Mouse (Mus musculus) gonadal fat pad, adult 2 months (tissue): ENCODE data around the gene Gsc. TPM values are rescaled to one million over a fixed set of nuclear protein-coding genes. Genes with fewer than 3 reads are reported as not detected.

Experiments used
- DNase-seq: peaks from one replicate; pipeline ENCODE4 v3.0.0-alpha.2; 2012; ENCODE audit warnings: low read depth
- polyA plus RNA-seq: library from polyadenylated mRNA; depleted of rRNA; stranded (reverse); fragments of >200 nt; gene quantifications from 2 replicates; pipeline ENCODE4 v1.2.3, GENCODE M21; 2012; rRNA removed

Gene Gsc
- 0.24 and 0.25 TPM in 2 replicates for polyA plus RNA-seq

DNA sequence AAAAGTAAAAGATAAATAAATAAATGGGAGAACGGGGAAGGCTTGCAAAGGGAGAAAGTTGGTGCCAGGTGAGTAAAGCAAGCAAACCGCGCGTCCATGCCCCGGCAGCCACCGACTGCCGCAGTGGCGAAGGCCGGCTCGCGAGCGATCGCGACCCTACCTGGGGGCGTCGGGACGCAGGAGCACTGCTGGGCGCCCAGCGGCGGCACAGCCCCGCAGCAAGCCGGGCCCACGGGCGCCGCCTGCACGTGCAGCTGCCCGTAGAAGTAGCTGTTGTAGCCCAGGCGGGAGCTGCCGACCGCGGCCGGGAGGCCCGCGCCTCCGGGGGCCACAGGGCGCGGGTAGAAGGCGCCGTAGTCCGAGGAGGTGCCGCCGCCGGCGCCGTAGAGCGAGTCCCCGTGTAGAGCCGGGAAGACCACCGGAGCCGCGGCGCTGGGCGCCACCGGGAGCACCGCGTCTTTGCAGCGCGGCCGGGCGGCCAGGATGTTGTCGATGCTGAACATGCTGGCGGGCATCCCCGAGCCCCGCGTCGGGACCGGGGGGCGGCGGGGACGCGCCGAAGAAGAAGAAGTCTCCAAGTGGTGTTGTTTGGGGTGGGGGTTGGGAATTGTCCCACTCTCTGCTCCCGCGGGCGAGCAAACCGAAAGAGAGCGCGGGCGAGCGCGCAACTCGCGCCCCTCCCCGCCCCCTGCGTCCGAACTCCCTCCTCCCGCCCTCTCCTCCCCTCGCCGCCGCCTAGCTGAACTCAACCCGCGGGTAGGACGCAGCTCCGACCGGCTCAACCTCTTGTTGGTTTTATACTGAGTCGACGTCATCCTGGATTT lies at the start of gene Gsc:
Gene Gsc (minus strand): TSS at position 730 of the 824 bp plus-strand sequence.
- DNase-seq: no peak

DNA sequence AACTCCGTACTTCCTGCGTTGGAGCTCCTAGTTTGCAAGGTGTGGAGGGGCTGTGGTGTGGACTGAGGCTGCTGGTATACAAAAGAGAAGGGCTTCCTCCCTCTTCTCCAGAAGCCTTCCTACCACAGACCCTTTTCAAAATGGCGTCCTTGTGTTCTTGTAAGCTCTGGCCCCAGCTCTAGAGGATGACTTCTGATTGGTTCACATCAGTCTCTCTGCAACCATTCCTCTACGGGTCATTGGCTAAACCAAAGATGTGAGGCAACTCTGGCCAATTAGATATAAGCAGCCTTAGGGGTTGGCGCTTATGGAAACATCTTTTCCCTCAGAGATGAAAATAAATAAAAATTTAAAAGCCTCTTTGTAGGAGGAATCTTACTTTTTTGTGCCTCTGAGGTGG lies 46.6 kb upstream of the Gsc start:
- no peak for DNase-seq

DNA sequence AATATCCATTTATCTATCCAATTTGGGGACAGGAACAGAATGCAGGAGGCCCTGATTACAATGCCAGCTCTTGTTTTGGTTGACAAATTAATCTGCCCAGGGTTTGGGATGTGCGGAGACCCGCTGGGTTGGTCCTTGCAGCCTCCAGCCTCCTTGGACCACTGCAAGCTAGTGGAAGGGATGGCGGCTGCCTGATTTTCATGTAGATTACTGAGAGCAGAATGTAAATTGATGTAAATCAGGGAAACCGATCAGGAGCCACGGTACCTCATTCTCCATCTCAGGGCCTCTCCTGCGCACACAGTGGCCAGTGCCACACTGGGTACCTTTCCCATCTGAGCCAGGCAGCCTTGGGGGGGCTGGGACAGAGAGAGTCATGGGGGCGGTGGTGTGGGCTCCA lies 34.8 kb upstream of the Gsc start:
- DNase-seq: no peak

DNA sequence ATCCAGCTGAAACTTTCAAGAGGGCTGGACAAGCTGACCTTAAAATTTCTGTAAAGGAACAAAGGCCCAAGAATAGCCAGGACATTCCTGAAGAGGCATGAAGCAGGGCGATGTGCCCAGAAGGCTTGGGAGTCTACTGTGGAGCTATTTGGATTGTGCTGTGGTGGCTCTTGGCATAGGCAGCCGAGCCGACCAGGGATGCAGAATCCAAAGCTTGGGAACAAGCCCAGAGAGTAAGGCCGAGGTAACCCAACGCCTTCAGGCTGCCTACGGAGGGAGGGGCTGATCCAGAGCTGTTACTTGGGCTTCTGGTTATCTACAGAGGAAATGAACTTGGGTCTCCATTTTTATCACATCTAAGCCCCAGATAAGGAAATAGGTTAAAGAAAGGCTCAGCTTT lies 18.9 kb upstream of the Gsc start:
- DNase-seq: no peak

DNA sequence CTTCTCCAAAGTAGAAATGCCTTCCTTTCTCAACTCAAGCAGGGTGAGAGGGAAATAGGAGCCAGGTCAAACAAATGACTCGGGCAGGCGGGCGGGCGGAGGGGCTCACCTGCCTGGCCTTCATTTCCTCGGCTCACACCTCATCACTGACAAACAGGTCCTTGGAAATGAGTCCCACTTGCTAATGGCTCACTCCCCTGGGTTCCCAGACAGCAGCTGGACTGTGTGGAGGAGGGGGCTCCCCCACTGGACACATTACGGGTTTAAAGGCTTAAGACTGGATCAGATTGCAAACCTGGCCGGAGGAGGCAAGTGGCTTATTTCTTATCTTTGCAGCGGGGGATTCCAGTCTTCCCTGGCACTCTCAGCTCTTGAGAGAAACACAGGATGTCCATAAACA lies 13.1 kb upstream of the Gsc start:
- DNase-seq: no peak

DNA sequence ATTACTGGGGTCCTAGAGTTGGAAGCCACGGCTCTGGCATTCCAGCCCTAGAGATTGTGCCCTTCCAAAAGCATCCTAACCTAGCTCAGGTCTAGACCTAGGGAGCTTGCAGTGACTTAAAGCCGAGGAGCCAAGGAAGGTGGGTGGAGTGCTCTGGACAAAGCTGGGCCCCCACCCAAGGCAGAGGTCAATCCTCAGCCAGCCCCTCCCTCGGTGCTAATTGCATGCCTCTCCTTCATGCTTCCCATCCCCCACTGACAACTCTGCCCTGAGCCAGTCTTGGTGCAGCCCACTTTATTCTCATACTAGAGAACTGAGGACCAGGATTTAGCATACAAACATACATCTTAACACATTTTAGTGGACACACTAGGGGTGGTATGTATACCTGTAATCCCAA lies 12.0 kb upstream of the Gsc start:
- no peak for DNase-seq

DNA sequence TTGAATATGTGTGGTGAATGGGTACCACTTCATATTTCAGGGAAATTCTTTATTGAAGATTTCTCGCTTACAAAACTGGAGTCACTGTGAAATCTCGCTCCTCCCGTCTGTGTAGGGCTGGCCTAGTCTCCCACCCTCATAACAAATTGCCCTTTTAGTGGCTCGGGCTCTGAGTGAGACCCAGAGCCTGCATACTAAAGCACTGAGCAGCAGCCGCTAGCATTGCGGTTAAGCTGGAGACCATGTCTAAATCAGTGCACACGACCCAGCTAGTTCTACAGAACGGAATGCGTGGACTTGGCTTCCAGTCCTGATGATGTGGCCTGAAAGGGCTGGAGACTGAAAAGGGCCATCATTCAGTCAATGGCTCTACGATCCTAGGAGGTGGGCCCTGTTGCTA lies 7.9 kb upstream of the Gsc start:
- no peak for DNase-seq

DNA sequence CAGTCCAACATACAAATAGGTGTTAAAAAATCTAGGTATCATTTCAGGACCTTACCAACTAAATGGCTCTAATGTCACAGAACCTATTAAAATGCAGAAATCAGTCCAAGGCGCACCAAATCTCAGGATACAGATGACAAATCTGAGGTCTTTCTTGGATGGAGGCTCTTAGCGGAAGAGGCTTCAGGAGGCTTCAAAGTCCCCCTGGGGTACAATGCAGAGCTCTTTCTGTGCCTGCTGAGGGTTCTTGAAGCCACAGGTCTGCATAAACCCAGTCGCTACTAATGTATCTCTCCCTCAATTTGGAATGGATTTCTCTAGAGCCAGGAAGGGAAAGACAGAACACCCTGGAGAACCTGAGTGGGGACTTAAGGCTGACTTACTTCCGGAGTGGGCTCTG lies 5.1 kb upstream of the Gsc start:
- DNase-seq: no peak

DNA sequence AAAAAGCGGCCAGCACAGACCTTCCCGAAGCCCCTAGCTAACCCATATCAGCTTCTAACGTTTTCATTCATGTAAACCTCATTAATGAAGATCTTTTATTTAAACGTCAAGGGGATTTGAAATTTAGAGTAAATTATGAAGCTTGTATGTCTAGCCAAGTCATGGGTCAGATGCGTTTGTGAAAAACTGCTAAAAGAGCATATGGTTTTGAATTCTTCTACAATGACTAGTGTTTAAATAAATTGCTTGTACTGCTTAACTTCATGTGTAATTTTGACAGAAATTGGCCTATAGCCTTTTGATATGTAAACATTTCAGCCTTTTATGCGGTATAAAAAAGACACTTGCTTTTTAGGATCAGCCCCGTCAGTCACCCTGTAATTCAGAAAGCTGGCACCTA lies 4.4 kb upstream of the Gsc start:
- DNase-seq: no peak

DNA sequence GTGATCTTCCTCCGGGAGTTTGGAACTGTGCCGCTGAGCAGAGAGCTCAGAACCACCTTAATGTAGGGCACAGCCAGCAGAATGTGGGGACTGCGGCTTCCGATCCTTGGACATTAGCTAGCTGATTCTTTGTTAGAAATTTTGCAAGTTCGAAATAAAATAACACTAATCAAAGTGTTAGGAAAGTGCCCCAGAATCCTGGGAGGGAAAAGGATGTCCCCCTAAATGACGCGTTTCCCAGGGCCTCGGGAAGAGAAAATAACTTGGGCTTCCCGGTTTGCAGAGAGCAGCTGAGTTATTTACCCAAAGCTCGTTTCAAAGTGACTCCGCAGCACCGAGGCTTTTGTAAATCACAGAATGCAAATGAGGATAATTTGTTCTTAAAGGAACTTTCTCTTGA lies 3.9 kb upstream of the Gsc start:
- DNase-seq: no peak

DNA sequence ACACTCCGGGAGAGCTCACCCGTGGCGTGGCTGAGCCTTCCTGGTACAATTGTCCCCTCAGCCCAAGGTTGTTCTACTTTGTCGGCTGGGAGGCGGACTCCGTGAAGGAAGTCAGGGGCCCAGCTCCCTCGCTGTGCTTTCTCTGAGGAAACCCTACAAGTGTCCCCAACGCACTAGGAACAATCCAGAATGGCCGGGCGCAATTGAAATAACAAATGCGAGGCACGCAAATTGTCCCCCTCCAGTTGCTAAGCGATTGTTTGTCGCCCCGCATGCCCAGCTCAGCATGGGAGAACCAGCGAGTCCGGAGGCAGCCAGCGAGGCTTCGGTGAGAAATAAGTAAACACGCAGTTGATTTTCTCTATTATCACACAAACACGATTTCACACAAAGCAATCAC lies 2.8 kb upstream of the Gsc start:
- no peak for DNase-seq

DNA sequence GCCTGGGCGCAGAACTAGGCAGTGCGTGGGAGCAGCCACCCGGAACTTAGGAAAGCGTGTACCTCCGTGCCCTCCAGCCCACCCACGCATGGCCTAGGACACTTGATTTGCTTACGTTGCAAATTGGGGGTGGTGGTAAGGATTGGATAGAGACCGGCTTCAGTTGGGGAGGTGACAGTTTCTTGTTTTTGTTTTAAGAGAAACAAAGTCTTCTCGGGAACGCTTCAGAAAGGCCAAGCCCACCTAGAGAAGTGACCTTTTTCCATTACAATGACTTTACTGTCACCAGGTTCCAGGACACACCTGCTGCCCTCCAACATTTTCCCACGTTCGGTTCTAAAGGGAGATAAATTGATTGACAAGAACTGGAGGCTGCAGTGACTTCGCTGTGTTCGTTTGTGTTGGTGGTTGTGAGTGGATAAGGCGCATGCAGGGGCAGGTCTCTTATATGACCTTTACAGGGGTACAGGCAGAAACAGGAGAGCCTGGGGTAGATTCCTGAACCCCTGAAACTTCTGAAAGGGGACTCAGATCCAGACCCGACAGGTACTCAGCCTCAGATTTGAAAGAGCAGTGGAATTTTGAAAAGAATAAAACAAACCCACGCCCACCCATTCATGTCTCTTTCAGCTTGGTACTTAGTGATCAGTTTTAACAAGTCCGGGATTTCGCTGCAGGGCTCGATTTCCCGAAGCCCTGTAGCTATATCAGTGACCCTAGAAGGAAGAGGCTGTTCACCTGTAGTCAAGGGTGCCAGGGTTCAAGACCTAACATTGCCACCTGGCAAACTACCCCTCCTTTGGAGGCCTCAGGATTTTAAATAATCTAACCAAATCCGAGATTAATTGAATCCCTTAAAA lies 2.0 kb upstream of the Gsc start:
- DNase-seq: no peak

DNA sequence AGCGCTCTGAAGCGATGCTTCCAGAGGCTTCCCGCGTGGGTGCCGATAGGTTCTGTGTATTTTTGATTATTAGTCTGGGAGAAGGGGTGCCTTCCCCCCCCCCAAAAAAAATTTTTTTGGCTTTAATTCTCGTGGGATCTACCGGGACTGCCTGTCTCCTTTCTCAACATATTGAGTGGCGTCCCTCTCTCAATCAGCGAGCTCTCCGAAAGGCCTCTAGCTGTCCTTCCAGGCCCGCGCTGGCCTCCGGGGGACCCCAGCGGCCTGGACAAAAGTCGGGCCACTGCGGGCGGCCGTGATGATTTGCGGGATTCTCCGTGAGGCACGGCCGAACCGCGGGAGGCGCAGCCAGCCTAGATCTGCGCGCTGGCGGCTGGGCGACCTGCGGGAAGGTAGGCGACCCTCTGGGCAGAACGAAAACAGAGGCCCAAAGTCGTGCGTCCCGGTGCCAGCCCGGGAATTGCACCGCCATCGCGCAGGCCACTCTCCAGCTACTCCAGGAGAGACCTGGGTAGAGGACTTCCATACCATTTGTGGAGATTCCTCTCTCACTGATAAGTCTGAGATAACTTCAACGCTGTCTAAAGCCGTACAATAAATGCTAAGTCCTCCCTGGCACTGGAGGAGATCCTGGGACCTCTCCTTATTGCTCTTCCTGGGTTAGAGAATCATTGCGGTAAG lies 1.2 kb upstream of the Gsc start:
- no peak for DNase-seq

DNA sequence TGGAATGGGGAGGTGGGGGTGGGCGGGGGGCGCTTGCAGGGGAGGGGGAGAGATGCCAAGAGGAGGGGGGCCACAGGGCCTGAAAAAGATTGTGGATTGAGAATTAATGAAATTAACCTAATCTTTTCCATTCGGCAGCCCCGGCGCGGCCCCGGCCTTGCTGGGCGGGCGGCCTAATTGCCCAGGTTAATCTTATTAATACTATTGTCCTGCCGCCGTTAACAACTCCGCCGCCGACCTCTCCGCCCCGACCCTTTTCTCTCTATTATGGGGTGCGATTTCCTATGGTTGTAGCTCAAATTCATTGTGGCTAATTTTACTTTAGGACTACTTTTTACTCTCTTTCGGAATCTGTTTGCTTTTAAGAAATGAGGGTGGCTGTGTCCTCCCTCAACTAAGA lies 362 bp upstream of the Gsc start:
- DNase-seq: no peak

DNA sequence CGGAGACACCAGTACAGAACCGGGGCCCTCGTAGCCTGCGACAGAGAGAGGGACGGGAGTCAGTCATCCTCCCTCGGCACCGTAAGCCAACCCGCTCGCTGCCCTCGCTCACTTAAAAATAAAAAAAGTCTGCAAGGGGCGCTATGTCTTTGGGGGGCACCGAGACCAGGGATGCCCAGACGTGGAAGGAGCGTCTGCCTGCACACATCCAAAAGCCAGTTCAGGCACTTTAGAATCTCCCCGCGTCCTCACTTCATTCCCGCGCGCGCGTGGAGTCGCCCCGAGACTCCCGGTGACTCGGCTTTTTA lies 958 bp downstream of the Gsc start:
- no peak for DNase-seq

DNA sequence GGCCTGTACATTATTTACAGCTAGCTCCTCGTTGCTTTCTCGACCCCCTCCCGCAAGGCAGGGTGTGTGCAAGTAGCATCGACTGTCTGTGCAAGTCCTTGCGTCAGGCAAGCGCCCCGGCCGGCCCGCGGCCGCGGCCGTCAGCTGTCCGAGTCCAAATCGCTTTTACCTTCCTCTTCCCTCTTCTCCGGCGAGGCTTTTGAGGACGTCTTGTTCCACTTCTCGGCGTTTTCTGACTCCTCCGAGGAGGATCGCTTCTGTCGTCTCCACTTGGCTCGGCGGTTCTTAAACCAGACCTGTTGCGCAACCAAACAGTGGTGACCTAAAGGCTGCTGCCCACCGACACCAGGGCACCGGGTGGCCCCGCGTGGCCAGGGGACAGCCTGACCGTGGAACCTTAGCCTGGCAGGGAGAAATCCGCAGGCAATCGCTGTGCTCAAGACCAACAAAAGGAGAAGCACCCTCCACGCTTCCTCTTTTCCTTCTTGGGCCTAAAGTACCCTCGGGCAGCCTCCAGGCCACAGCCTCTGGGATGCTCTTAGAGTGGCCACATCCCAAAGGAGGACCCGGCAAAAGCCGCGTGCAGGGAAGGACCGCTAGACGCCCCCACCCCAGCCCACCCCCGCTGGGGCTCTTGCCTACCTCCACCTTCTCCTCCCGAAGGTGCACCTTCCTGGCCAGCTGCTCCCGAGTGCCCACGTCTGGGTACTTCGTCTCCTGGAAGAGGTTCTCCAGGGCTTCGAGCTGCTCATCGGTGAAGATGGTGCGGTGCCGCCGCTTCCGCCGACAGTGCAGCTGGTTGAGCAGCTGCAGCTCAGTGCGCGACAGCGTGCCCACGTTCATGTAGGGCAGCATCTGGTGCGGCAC lies 1.5 kb downstream of the Gsc start:
- no peak for DNase-seq

DNA sequence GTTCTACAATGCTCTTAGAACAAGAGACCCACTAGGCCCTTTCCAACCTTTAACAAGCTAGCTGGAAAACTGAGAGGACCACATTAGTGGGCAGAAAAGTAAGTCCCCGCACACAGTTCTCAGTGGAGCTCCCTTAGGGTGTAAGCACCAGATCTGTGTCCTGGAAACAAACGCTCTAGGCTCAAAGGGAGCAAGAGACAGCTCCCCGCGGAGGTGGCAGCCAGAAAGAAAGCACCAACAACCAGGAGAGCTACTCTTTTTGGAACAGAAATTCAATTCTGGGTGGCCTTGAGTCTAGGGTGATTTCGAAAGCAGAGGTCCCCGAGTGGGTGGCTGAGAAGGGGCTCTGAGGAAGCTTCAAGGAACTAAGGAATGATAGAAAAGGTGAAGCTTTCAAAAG lies 2.5 kb downstream of the Gsc start:
- no peak for DNase-seq

DNA sequence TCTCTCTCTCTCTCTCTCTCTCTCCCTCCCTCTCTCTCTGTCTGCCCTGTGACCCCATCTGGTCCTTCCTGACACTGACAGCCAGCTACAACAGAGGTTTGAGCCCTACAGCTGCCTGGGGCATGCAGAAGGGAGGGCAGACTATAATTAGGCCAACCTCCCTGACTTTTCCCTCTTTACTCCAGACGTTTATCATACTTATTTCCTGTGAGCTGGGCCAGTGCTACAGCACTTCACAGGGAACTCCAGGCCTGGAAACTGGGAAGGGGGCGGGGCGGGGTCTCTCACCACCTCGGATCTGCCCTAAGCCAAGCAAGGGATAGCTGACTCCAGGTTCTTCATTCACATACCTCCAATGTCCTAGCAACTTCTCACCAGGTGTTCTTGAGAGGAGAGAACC lies 4.3 kb downstream of the Gsc start:
- no peak for DNase-seq

DNA sequence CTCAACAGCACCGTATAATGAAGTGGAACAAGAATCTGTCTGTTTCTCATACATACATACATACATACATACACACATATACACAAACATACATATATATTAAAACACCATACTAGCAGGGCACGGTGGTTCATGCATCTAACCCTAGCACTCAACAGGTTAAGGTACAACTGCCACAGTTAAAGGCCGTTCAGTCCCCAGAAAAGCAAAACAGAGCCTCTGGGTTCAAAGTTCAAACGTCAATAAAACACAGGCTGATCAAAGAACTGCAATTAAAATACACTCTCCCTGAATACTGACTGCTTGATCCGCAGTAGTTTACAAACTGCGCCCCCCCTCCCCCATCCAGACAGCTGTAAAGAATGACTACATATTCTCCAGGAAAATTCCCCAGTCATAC lies 5.8 kb downstream of the Gsc start:
- no peak for DNase-seq

DNA sequence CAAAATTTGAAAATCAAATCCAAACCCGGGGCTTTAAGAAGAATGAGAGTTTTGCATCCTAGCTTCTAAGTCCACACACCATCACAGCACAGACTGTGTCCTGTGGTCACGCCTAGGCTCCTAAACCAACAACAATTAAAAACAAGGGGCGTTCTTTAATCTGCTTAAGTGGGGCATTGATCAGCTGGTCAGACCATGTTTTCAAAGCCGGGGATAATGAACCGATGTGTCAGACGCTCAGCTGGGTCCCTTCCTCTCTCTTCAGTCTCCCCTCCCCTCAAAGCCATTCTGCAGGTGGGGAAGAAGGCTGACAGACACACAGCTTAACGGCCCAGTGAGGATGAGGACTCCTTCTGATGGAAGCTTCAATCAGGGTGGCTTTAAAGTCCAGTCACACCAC lies 6.2 kb downstream of the Gsc start:
- DNase-seq: no peak

DNA sequence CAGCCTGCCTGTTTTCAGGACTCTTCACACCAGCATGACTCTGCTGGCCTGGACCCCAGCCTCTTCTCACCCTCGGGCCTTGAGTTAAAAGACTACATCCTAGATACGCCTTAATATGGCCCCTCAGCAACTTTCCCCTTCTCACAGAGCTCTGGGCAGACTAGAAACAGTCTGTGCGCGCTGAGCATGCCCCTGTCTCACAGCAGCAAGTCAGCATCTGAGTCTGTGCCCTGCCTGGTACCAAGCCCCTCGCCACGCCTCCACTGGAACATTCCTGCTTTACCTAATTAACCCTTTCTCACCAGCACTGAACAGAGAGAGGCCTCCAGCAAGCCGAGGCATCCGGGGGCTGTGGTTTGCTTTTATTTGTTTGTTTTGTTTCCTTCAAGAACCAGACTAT lies 11.8 kb downstream of the Gsc start:
- no peak for DNase-seq

DNA sequence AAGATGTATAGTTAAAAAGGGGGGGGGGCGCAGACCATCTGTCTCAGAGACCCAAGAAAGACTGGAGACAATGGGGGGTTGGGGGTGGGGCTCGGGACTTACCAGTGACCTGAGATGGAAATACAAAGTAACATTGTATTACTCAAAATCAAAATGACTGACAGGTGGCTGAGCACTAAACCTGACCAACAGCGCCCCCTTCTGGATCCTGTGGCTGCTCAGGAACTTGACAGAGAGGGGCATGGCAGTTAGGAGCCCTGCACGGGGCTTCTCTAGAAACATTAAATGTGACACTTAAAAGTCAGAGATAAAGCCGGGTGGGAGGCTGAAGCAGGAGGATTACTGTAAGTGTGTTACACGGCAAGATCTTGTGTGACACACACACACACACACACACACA lies 13.8 kb downstream of the Gsc start:
- no peak for DNase-seq
